Mouse (Mus musculus) cerebellum, adult 2 months (tissue): ENCODE results near the gene Ak2. TPM values are rescaled to one million over a fixed set of nuclear protein-coding genes. Genes with fewer than 3 reads are reported as not detected.

Experiments used
- DNase-seq, 2 experiments: peaks; one replicate each; pipeline ENCODE4 v3.0.0; 2021
- H3K27ac ChIP-seq: fragments of 200-500 bp; 2 replicates; pipeline ENCODE4 v1.5.1; 2012; ENCODE audit warnings: low read length, control low read depth, inconsistent platforms; ENCODE audit not compliant: insufficient read depth
- H3K27me3 ChIP-seq: fragments of 200-500 bp; 2 replicates; pipeline ENCODE4 v1.6.1; 2012; ENCODE audit warnings: inconsistent platforms, mild to moderate bottlenecking, low read length, moderate library complexity; ENCODE audit not compliant: control insufficient read depth, insufficient read depth
- H3K4me1 ChIP-seq: fragments of 200-500 bp; 2 replicates; pipeline ENCODE4 v1.6.1; 2011; ENCODE audit warnings: low read length; ENCODE audit not compliant: control insufficient read depth, insufficient read depth
- H3K4me3 ChIP-seq: fragments of 200-500 bp; replicated peaks from 2 replicates; pipeline ENCODE3; 2011; ENCODE audit warnings: mild to moderate bottlenecking, low read depth, low read length, control low read depth; ENCODE audit not compliant: insufficient read depth
- CTCF ChIP-seq: fragments of 200-500 bp; IDR thresholded peaks from 2 replicates; pipeline ENCODE4 v1.5.1; 2011; ENCODE audit warnings: low read depth, mild to moderate bottlenecking, control low read depth, low read length, moderate library complexity, borderline replicate concordance; ENCODE audit not compliant: insufficient read depth
- POLR2A ChIP-seq: fragments of 200-500 bp; IDR thresholded peaks from 2 replicates; pipeline ENCODE4 v1.6.1; 2011; ENCODE audit warnings: low read length, control low read depth, borderline replicate concordance; ENCODE audit not compliant: insufficient read depth
- WGBS: fragments of 180-500 bp; shearing (Covaris S2); methylation state at CpG from one replicate; pipeline ENCODE4 v1.1.7; 2018; 5-methylcytosine and 5-hydroxymethylcytosine counted together
- polyA plus RNA-seq: library from polyadenylated mRNA; depleted of rRNA; stranded (reverse); fragments of >200 nt; gene quantifications from 2 replicates; pipeline ENCODE4 v1.2.3, GENCODE M21; 2012

Ak2 gene
- polyA plus RNA-seq, 1 experiment, result 43.9 TPM

- H3K27ac ChIP-seq, result no peak overlapping the region
- TF ChIP-seq CTCF, result peak; percentile 56
- no peak for TF ChIP-seq POLR2A
- peak; percentile 45 to 47 for DNase-seq
- H3K4me3 ChIP-seq, result no peak overlapping the region
- H3K27me3 ChIP-seq, result no peaks in the 10 kb centered on the region
- 21% methylated on average over 11 of the region's 11 CpGs for WGBS
- peaks cover 14% of the 10 kb centered on the region for H3K4me1 ChIP-seq
These were observed 34.4 kb upstream of the Ak2 start for GRCm38 (mm10) chr4:128957155-128957911.

- WGBS, result 84% methylated on average over 11 of the region's 11 CpGs
- no peak for TF ChIP-seq CTCF
- no peak for TF ChIP-seq POLR2A
These were observed 33.6 kb upstream of the Ak2 start for GRCm38 (mm10) chr4:128958156-128958555.

GRCm38 (mm10) chr4:128958849-128959248 lies 32.9 kb upstream of the Ak2 start:
- Histone ChIP-seq H3K4me1 (peaks cover 14% of the 10 kb centered on the region), H3K27me3 (no peaks in the 10 kb centered on the region), H3K27ac (no peak overlapping the region), H3K4me3 (no peak overlapping the region)
- DNase-seq, result no peak
- WGBS, result 48% methylated on average over 8 of the region's 8 CpGs
- TF ChIP-seq CTCF, result no peak
- TF ChIP-seq POLR2A, result no peak

More at GRCm38 (mm10) chr4:128958156-128958555, 33.6 kb upstream of the Ak2 start:
- peaks cover 14% of the 10 kb centered on the region for H3K4me1 ChIP-seq
- H3K27ac ChIP-seq, result no peak overlapping the region
- no peaks in the 10 kb centered on the region for H3K27me3 ChIP-seq
- no peak for DNase-seq
- H3K4me3 ChIP-seq, result no peak overlapping the region

- no peak for TF ChIP-seq CTCF
- TF ChIP-seq POLR2A, result no peak
- Histone ChIP-seq H3K4me1 (peaks cover 14% of the 10 kb centered on the region), H3K27me3 (no peaks in the 10 kb centered on the region), H3K4me3 (no peak overlapping the region), H3K27ac (no peak overlapping the region)
- WGBS, result 54% methylated on average over 17 of the region's 17 CpGs
- DNase-seq, result peak; percentile 20 to 32
These were observed 32.1 kb upstream of the Ak2 start for GRCm38 (mm10) chr4:128959676-128960075.

GRCm38 (mm10) chr4:128961301-128962028 lies 30.3 kb upstream of the Ak2 start:
- Histone ChIP-seq H3K4me1 (peaks cover 14% of the 10 kb centered on the region), H3K27me3 (no peaks in the 10 kb centered on the region), H3K27ac (peak overlapping the region; percentile 77), H3K4me3 (peak overlapping the region; percentile 77)
- WGBS, result 26% methylated on average over 16 of the region's 16 CpGs
- DNase-seq, result peak; percentile 21 to 44
- TF ChIP-seq CTCF (no peak), POLR2A (no peak)

- no peaks in the 10 kb centered on the region for H3K27me3 ChIP-seq
- peak within 1 kb of the TSS; percentile 77 for H3K4me3 ChIP-seq
- DNase-seq, result peak; percentile 91 to 93
- TF ChIP-seq CTCF (no peak), POLR2A (peak; percentile 89)
- peak within 1 kb of the TSS; percentile 77 for H3K27ac ChIP-seq
- WGBS, result under 1% methylated on average over 72 of the region's 72 CpGs
- peaks cover 14% of the 10 kb centered on the region for H3K4me1 ChIP-seq
These were observed 29.5 kb upstream of the Ak2 start, which contains the start of gene Azin2 for GRCm38 (mm10) chr4:128962029-128962925. Azin2 (minus strand) TSS chr4:128962442.

GRCm38 (mm10) chr4:128962926-128963290 lies 28.9 kb upstream of the Ak2 start:
- Histone ChIP-seq H3K27me3 (no peaks in the 10 kb centered on the region), H3K27ac (no peak overlapping the region), H3K4me3 (peak overlapping the region; percentile 69), H3K4me1 (peaks cover 14% of the 10 kb centered on the region)
- 3% methylated on average over 9 of the region's 9 CpGs for WGBS
- peak in 1 of 2 experiments; percentile 18 for DNase-seq
- TF ChIP-seq POLR2A (no peak), CTCF (no peak)
